Mouse (Mus musculus): Measurements from ENCODE around the gene Plpp4.

Gene Plpp4

GRCm38 (mm10) chr7:129301622-129302021 lies 44.8 kb downstream of the Plpp4 start:
- no peak for DNase-seq (ENCODE audit: low read depth, low spot score)

GRCm38 (mm10) chr7:129303356-129303755 lies 46.5 kb downstream of the Plpp4 start:
- no peak for DNase-seq (ENCODE audit: low read depth, low spot score)

- peak; percentile 38 for DNase-seq (ENCODE audit: low read depth, low spot score)
Observed at GRCm38 (mm10) chr7:129307042-129307825, 50.4 kb downstream of the Plpp4 start.

GRCm38 (mm10) chr7:129308661-129309060 lies 51.8 kb downstream of the Plpp4 start:
- no peak for DNase-seq (ENCODE audit: low read depth, low spot score)

GRCm38 (mm10) chr7:129312521-129312920 lies 55.7 kb downstream of the Plpp4 start:
- no peak for DNase-seq (ENCODE audit: low read depth, low spot score)

- DNase-seq (ENCODE audit: low read depth, low spot score): no peak
Observed at GRCm38 (mm10) chr7:129313969-129314368, 57.1 kb downstream of the Plpp4 start.

- no peak for DNase-seq (ENCODE audit: low read depth, low spot score)
Observed at GRCm38 (mm10) chr7:129340096-129340495, 83.3 kb downstream of the Plpp4 start.

GRCm38 (mm10) chr7:129355561-129355960 lies 98.7 kb downstream of the Plpp4 start:
- no peak for DNase-seq (ENCODE audit: low read depth, low spot score)

- no peak for DNase-seq (ENCODE audit: low read depth, low spot score)
Observed at GRCm38 (mm10) chr7:129375306-129375705, 118.5 kb downstream of the Plpp4 start.

GRCm38 (mm10) chr7:129385149-129385548 lies 128.3 kb downstream of the Plpp4 start:
- DNase-seq (ENCODE audit: low read depth, low spot score): no peak

- DNase-seq (ENCODE audit: low read depth, low spot score): no peak
Observed at GRCm38 (mm10) chr7:129392835-129393489, 136.1 kb downstream of the Plpp4 start.

- DNase-seq (ENCODE audit: low read depth, low spot score): no peak
Observed at GRCm38 (mm10) chr7:129396561-129396960, 139.7 kb downstream of the Plpp4 start.

- no peak for DNase-seq (ENCODE audit: low read depth, low spot score)
Observed at GRCm38 (mm10) chr7:129399071-129399470, 142.2 kb downstream of the Plpp4 start.

GRCm38 (mm10) chr7:129402695-129403364 lies 146.0 kb downstream of the Plpp4 start:
- no peak for DNase-seq (ENCODE audit: low read depth, low spot score)

- no peak for DNase-seq (ENCODE audit: low read depth, low spot score)
Observed at GRCm38 (mm10) chr7:129406069-129406468, 149.2 kb downstream of the Plpp4 start.

GRCm38 (mm10) chr7:129412695-129413094 lies 155.9 kb downstream of the Plpp4 start:
- no peak for DNase-seq (ENCODE audit: low read depth, low spot score)

GRCm38 (mm10) chr7:129415179-129415578 lies 158.3 kb downstream of the Plpp4 start:
- no peak for DNase-seq (ENCODE audit: low read depth, low spot score)

GRCm38 (mm10) chr7:129421181-129421580 lies 164.3 kb downstream of the Plpp4 start:
- DNase-seq (ENCODE audit: low read depth, low spot score): no peak

GRCm38 (mm10) chr7:129425554-129425953 lies 168.7 kb downstream of the Plpp4 start:
- DNase-seq (ENCODE audit: low read depth, low spot score): peak; percentile 39

GRCm38 (mm10) chr7:129428794-129429193 lies 172.0 kb downstream of the Plpp4 start:
- DNase-seq (ENCODE audit: low read depth, low spot score): no peak

GRCm38 (mm10) chr7:129429903-129430302 lies 173.1 kb downstream of the Plpp4 start:
- DNase-seq (ENCODE audit: low read depth, low spot score): no peak
